Mouse (Mus musculus) small intestine, adult 2 months (tissue): ENCODE results near the gene Exoc6b.

Experiments
- CTCF ChIP-seq: fragments of 200-500 bp; IDR thresholded peaks from 2 replicates; pipeline ENCODE4 v1.5.1; 2012; ENCODE audit warnings: low read depth, mild to moderate bottlenecking, control low read depth, inconsistent platforms, low read length, moderate library complexity, mixed read lengths; ENCODE audit not compliant: insufficient replicate concordance, insufficient read length; ENCODE audit errors: extremely low read depth
- POLR2A ChIP-seq: fragments of 200-500 bp; IDR thresholded peaks from 2 replicates; pipeline ENCODE4 v1.6.1; 2012; ENCODE audit warnings: low read depth, mild to moderate bottlenecking, control low read depth, inconsistent platforms, low read length, moderate library complexity

DNA sequence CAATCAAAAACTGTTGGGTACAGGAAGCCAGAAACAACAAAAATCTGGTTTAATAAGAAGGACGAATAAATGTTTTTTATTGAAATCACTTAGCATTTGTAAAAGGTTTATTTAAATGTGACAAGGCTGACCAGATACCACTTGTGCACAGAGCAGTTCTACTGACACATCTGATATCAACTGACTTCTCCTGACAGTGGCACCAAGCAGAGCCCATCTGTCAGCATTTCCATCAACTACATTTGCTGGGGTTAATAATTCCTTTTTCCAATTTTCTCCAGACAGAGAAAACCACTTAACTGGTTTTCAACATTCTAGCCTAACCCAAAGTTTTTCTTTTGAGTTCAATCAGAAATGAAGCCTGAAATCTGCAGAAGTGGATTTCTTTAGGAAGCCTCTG is 100.8 kb downstream of the Exoc6b start:
- no peak for TF ChIP-seq CTCF
- TF ChIP-seq POLR2A: no peak
